Mouse (Mus musculus) hematopoietic stem cell, adult 5-6 weeks (primary cell): Measurements from ENCODE around the gene Fkbp5. TPM values are rescaled to one million over a fixed set of nuclear protein-coding genes. Genes with fewer than 3 reads are reported as not detected.
"Not testable (repeated sequence)": the region's sequence is repeated elsewhere in the genome, so short reads cannot be mapped to it uniquely, and the experiment has no call there.

Experiments
- ATAC-seq, 2 experiments: fragments of 125-278 bp in 1 of 2; replicated peaks in 1 of 2; 2 replicates each; pipeline ENCODE4 v1.8.0; 2016 to 2017; ENCODE audit warnings: inconsistent platforms in 2 of 2, mild to moderate bottlenecking in 2 of 2, moderate number of reproducible peaks in 2 of 2, low read depth in 1 of 2, moderate TSS enrichment in 1 of 2; ENCODE audit not compliant: low FRiP score in 2 of 2, poor library complexity in 2 of 2, severe bottlenecking in 2 of 2, insufficient read depth in 1 of 2, low TSS enrichment in 1 of 2
- total RNA-seq: library from RNA; stranded (forward); fragments of 172-1452, 232-1000 nt; gene quantifications from 2 replicates; pipeline ENCODE4 v1.2.3, GENCODE M21; 2017

The Fkbp5 gene
- total RNA-seq, result 46.6 and 47.5 TPM in 2 replicates

GRCm38 (mm10) chr17:28517441-28517955 is at the start of gene Fkbp5:
TSS of gene Fkbp5 (minus strand) at chr17:28517527.
- ATAC-seq, result no peak

- no peak for ATAC-seq
These were observed 47.9 kb upstream of the Fkbp5 start for GRCm38 (mm10) chr17:28565181-28565580.

- ATAC-seq, result no peak
These were observed 44.3 kb upstream of the Fkbp5 start for GRCm38 (mm10) chr17:28561613-28562012.

- ATAC-seq, result no peak
These were observed 43.3 kb upstream of the Fkbp5 start, which contains the start of gene Clps for GRCm38 (mm10) chr17:28560598-28560997. TSS of gene Clps (minus strand) at chr17:28560766.

- no peak for ATAC-seq
These were observed 40.4 kb upstream of the Fkbp5 start for GRCm38 (mm10) chr17:28557772-28558171.

- no peak for ATAC-seq
These were observed 39.5 kb upstream of the Fkbp5 start for GRCm38 (mm10) chr17:28556635-28557396.

GRCm38 (mm10) chr17:28554021-28554420 is 36.7 kb upstream of the Fkbp5 start:
- not testable (repeated sequence) for ATAC-seq

- peak; percentile 72 to 75 for ATAC-seq
These were observed 35.9 kb upstream of the Fkbp5 start for GRCm38 (mm10) chr17:28553040-28553793.

GRCm38 (mm10) chr17:28549111-28549510 is 31.8 kb upstream of the Fkbp5 start, which contains the start of gene Clpsl2:
TSS of gene Clpsl2 (plus strand) at chr17:28549411.
- no peak for ATAC-seq

- no peak for ATAC-seq
These were observed 31.2 kb upstream of the Fkbp5 start for GRCm38 (mm10) chr17:28548550-28548949.

GRCm38 (mm10) chr17:28546925-28547324 is 29.6 kb upstream of the Fkbp5 start:
- no peak for ATAC-seq

GRCm38 (mm10) chr17:28537881-28538280 is 20.6 kb upstream of the Fkbp5 start:
- no peak for ATAC-seq

GRCm38 (mm10) chr17:28533327-28533726 is 16.0 kb upstream of the Fkbp5 start:
- ATAC-seq, result no peak

GRCm38 (mm10) chr17:28532557-28532956 is 15.2 kb upstream of the Fkbp5 start:
- ATAC-seq, result no peak

- peak in 1 of 2 experiments; percentile 33; a peak in 1 of 4 replicates for ATAC-seq
These were observed 14.6 kb upstream of the Fkbp5 start for GRCm38 (mm10) chr17:28531946-28532345.

- ATAC-seq, result no peak
These were observed 13.2 kb upstream of the Fkbp5 start, which contains the start of gene Armc12 for GRCm38 (mm10) chr17:28530506-28530905. TSS of gene Armc12 (plus strand) at chr17:28530806.

GRCm38 (mm10) chr17:28529116-28529515 is 11.8 kb upstream of the Fkbp5 start:
- no peak for ATAC-seq

GRCm38 (mm10) chr17:28528043-28528351 is 10.7 kb upstream of the Fkbp5 start:
- peak; percentile 71 to 78 for ATAC-seq
